Comparison of ENCODE assay signal across 21 mouse cellular contexts in the genomic region with DNA sequence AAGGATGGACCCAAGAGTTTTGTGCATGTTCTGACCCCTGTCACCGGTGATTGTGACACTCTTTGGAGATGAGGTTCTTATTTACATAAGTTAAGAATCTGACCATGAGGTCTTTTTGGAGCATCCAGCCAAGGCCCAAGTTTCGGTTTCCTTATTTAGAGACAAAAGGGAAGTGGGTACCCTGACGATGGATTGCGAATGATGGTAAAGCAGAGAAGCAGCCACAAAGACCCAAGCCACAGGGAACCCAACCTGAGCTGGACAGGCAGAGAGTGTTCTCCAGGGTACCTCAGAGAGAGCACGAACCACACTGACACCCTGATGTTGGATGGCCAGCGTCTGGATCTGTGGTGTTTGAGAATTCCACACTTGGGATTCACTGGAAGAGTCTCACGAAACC.
DNase-seq lines count a peak whose midpoint lies in the region; ATAC-seq lines count a peak whose summit lies in the region.
"Had no signal": no experiment of that assay in that cellular context is flagged by ENCODE, and none has a peak within 500 bp of the region (broad histone marks: within the 10 kb centered on the region; RNA-seq: fewer than 3 reads in every experiment).

No protein-coding gene starts in this region.

- intact Hi-C loops in heart, postnatal 10 days (cut with DNase I) = no loop called here

- peak; percentile 65 to 70 for ATAC-seq in hematopoietic stem cell, adult 5-6 weeks (replicated peaks in 1 of 2; ENCODE audit: insufficient read depth in 1 of 2, low FRiP score in 2 of 2, low TSS enrichment in 1 of 2, low read depth in 1 of 2, poor library complexity in 2 of 2, severe bottlenecking in 2 of 2)
- peak; percentile 90 for ATAC-seq in megakaryocyte progenitor cell, adult 5-6 weeks (replicated peaks; ENCODE audit: poor library complexity)
- ATAC-seq: activated CD4-positive, CD25-positive, alpha-beta regulatory T cell, adult 4 months; CD4-positive, CD25-positive, alpha-beta regulatory T cell, adult 4 months; forebrain, embryonic 14.5 days; forebrain, embryonic 16.5 days; Patski had no signal

- DNase-seq in heart, adult 11 months = peak; percentile 17
- no peak for DNase-seq in heart, postnatal 10 days
- no peak for DNase-seq in ovary, postnatal 10 days (ENCODE audit: low spot score)
- DNase-seq in thymus, postnatal 10 days (ENCODE audit: low spot score in 2 of 2) = no peak
- no peak for DNase-seq in gastrocnemius, adult 8-10 months (ENCODE audit: low spot score in 2 of 2)
- DNase-seq: adrenal gland, adult 8-10 months; adrenal gland, postnatal 25 days; B cell, adult 2 months; cerebellum, adult 11 months; cerebellum, adult 18-20 months; cerebellum, adult 8-10 months; cerebellum, adult 9-11 months; cerebellum, postnatal 14 days; cerebellum, postnatal 36 days had no signal
